Mouse (Mus musculus): ENCODE results near the gene Slc35f6.

The Slc35f6 gene

GRCm38 (mm10) chr5:30647815-30648560 lies at the start of gene Slc35f6:
Slc35f6 (plus strand) TSS chr5:30647933.
- peak; percentile 94 for DNase-seq

- no peak for DNase-seq
Measured at GRCm38 (mm10) chr5:30601397-30601796, 46.3 kb upstream of the Slc35f6 start.

GRCm38 (mm10) chr5:30603255-30603654 lies 44.5 kb upstream of the Slc35f6 start:
- no peak for DNase-seq

GRCm38 (mm10) chr5:30603926-30604325 lies 43.8 kb upstream of the Slc35f6 start:
- no peak for DNase-seq

- no peak for DNase-seq
Measured at GRCm38 (mm10) chr5:30604769-30605188, 43.0 kb upstream of the Slc35f6 start.

- DNase-seq = no peak
Measured at GRCm38 (mm10) chr5:30605649-30606048, 42.1 kb upstream of the Slc35f6 start.

GRCm38 (mm10) chr5:30606424-30607073 lies 41.2 kb upstream of the Slc35f6 start:
- DNase-seq = no peak

- no peak for DNase-seq
Measured at GRCm38 (mm10) chr5:30609094-30609493, 38.6 kb upstream of the Slc35f6 start.

- no peak for DNase-seq
Measured at GRCm38 (mm10) chr5:30609918-30610645, 37.7 kb upstream of the Slc35f6 start.

- DNase-seq = no peak
Measured at GRCm38 (mm10) chr5:30611091-30611490, 36.6 kb upstream of the Slc35f6 start.

GRCm38 (mm10) chr5:30611689-30612088 lies 36.0 kb upstream of the Slc35f6 start:
- no peak for DNase-seq

- no peak for DNase-seq
Measured at GRCm38 (mm10) chr5:30612575-30612974, 35.2 kb upstream of the Slc35f6 start.

- DNase-seq = no peak
Measured at GRCm38 (mm10) chr5:30613242-30613641, 34.5 kb upstream of the Slc35f6 start.

- no peak for DNase-seq
Measured at GRCm38 (mm10) chr5:30614221-30614620, 33.5 kb upstream of the Slc35f6 start.

GRCm38 (mm10) chr5:30615416-30615815 lies 32.3 kb upstream of the Slc35f6 start:
- DNase-seq = no peak

- no peak for DNase-seq
Measured at GRCm38 (mm10) chr5:30615819-30616218, 31.9 kb upstream of the Slc35f6 start.

- no peak for DNase-seq
Measured at GRCm38 (mm10) chr5:30616644-30617043, 31.1 kb upstream of the Slc35f6 start.

- no peak for DNase-seq
Measured at GRCm38 (mm10) chr5:30617357-30617756, 30.4 kb upstream of the Slc35f6 start.

- DNase-seq = no peak
Measured at GRCm38 (mm10) chr5:30617851-30618250, 29.9 kb upstream of the Slc35f6 start.

- no peak for DNase-seq
Measured at GRCm38 (mm10) chr5:30618376-30619003, 29.2 kb upstream of the Slc35f6 start.

GRCm38 (mm10) chr5:30619211-30619610 lies 28.5 kb upstream of the Slc35f6 start:
- no peak for DNase-seq

GRCm38 (mm10) chr5:30620567-30620966 lies 27.2 kb upstream of the Slc35f6 start:
- no peak for DNase-seq

- DNase-seq = no peak
Measured at GRCm38 (mm10) chr5:30621211-30621790, 26.4 kb upstream of the Slc35f6 start.
